Mouse (Mus musculus): ENCODE measurements around the gene Il18rap. TPM values are rescaled to one million over a fixed set of nuclear protein-coding genes. Genes with fewer than 3 reads are reported as not detected.

Gene Il18rap
- polyA plus RNA-seq, 1 experiment from 2014 or later = not detected

DNA sequence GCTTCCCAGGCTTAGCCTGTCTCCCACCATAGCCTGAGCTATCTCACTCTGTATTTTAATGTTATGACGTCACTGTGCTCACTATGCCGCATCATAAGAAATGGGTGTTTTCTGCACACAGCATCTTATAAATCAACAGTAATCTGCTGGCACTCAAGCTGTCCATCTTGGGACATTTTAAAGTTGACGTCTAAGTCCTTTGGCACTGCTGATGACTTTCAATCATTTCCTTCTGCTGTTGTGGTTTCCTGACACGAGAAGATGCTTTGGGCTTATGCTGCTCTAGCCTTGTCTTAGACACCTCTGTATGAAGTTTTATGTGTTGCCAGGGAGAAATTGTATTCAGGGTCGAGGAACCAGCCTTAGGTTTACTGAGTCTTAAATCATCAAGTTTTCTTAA is 10.6 kb upstream of the Il18rap start:
- Histone ChIP-seq H3K27ac (replicated peaks in 1 of 2; ENCODE audit: control insufficient read depth in 1 of 2, insufficient read depth in 1 of 2, low read depth in 2 of 2, low read length in 2 of 2) (no peak overlapping the region), H3K4me2 (ENCODE audit: low read length) (no peak overlapping the region), H3K4me3 (ENCODE audit: control insufficient read depth in 1 of 2, insufficient read depth in 1 of 2, low read depth in 1 of 2, low read length in 2 of 2) (no peak overlapping the region), H3K27me3 (ENCODE audit: control insufficient read depth, insufficient read depth, low read length) (no peaks in the 10 kb centered on the region), H3K4me1 (ENCODE audit: control insufficient read depth in 2 of 2, insufficient read depth in 2 of 2, low read length in 2 of 2) (no peaks in the 10 kb centered on the region), H3K9ac (ENCODE audit: low read length) (no peak overlapping the region), H3K9me3 (ENCODE audit: control insufficient read depth, low read length) (no peaks in the 10 kb centered on the region), H3K36me3 (ENCODE audit: control insufficient read depth, insufficient read depth, low read length) (no peaks in the 10 kb centered on the region)
- ATAC-seq (ENCODE audit: insufficient number of reproducible peaks, insufficient read depth, low FRiP score, low read depth) = no peak
- 76% methylated on average over 5 of the region's 5 CpGs for WGBS

DNA sequence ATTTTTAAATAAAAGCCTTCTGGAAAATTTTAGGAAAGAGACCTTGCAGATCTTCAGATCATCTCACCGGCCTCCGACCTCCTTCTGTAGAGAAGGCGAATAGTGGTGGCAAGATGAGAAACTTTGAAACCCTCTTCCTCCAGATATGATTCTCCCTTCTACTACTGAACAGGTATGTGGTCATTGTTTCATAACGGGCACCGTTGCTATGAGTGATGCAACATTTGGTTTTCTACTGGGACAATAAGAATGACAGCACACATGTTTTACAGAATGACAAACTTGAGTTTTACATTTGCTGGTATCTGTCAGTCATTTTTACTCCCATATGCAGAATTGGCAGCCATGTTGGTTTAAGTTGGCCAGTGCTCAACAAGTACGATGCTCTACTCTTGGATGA is 1.2 kb downstream of the Il18rap start:
- H3K36me3 ChIP-seq (ENCODE audit: control insufficient read depth, insufficient read depth, low read length) = no peaks in the 10 kb centered on the region
- WGBS = 88% methylated on average over 6 of the region's 6 CpGs
- no peak for ATAC-seq (ENCODE audit: insufficient number of reproducible peaks, insufficient read depth, low FRiP score, low read depth)
- H3K27ac ChIP-seq (replicated peaks in 1 of 2; ENCODE audit: control insufficient read depth in 1 of 2, insufficient read depth in 1 of 2, low read depth in 2 of 2, low read length in 2 of 2) = no peak overlapping the region
- no peak overlapping the region for H3K9ac ChIP-seq (ENCODE audit: low read length)
- H3K9me3 ChIP-seq (ENCODE audit: control insufficient read depth, low read length) = no peaks in the 10 kb centered on the region; the same call in 1 of the 2 replicates
- H3K4me2 ChIP-seq (ENCODE audit: low read length) = no peak overlapping the region
- H3K4me3 ChIP-seq (ENCODE audit: control insufficient read depth in 1 of 2, insufficient read depth in 1 of 2, low read depth in 1 of 2, low read length in 2 of 2) = no peak overlapping the region
- H3K27me3 ChIP-seq (ENCODE audit: control insufficient read depth, insufficient read depth, low read length) = no peaks in the 10 kb centered on the region
- H3K4me1 ChIP-seq (ENCODE audit: control insufficient read depth in 2 of 2, insufficient read depth in 2 of 2, low read length in 2 of 2) = no peaks in the 10 kb centered on the region

GRCm38 (mm10) chr1:40522918-40523317 is 7.8 kb downstream of the Il18rap start:
- Histone ChIP-seq H3K27ac (replicated peaks in 1 of 2; ENCODE audit: control insufficient read depth in 1 of 2, insufficient read depth in 1 of 2, low read depth in 2 of 2, low read length in 2 of 2) (no peak overlapping the region), H3K9me3 (ENCODE audit: control insufficient read depth, low read length) (no peaks in the 10 kb centered on the region), H3K4me2 (ENCODE audit: low read length) (no peak overlapping the region), H3K36me3 (ENCODE audit: control insufficient read depth, insufficient read depth, low read length) (no peaks in the 10 kb centered on the region), H3K9ac (ENCODE audit: low read length) (no peak overlapping the region), H3K4me1 (ENCODE audit: control insufficient read depth in 2 of 2, insufficient read depth in 2 of 2, low read length in 2 of 2) (no peaks in the 10 kb centered on the region), H3K4me3 (ENCODE audit: control insufficient read depth in 1 of 2, insufficient read depth in 1 of 2, low read depth in 1 of 2, low read length in 2 of 2) (no peak overlapping the region), H3K27me3 (ENCODE audit: control insufficient read depth, insufficient read depth, low read length) (no peaks in the 10 kb centered on the region)
- ATAC-seq (ENCODE audit: insufficient number of reproducible peaks, insufficient read depth, low FRiP score, low read depth) = no peak
- 80% methylated on average over 7 of the region's 7 CpGs for WGBS

DNA sequence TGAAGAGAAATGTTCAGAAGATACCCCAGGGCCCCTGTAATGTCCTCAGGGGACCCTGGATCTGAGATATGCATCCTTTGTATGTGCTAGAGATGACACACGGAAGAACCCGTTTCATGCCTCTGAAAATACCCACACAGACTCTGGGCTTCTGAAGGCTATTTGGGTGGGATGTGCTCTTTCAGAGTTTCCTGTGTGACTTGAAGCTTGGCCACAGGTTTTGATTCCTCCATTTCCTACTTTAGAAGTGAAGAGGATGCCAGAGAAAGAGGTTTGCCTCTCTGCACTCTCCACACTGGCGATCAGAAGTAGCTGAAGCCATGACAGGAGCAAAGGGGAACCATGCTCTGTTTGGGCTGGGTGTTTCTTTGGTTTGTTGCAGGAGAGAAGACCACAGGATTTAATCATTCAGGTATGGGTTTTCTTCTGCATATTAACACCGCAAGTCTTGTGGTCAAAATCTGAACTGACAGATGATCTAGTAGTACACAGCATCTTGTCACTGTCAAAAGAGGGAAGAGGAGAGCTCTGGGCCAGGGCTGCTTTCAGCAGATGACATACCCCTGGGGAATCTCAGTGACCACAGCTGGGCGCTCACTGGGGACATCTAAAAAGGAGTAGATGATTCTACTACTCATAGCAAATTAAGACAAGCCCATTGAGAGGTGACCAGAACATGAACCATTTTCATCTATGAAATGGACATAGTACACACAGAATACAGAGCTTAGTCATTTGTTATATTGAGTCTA is 9.0 kb downstream of the Il18rap start:
- H3K9ac ChIP-seq (ENCODE audit: low read length) = no peak overlapping the region
- H3K27ac ChIP-seq (replicated peaks in 1 of 2; ENCODE audit: control insufficient read depth in 1 of 2, insufficient read depth in 1 of 2, low read depth in 2 of 2, low read length in 2 of 2) = no peak overlapping the region
- H3K9me3 ChIP-seq (ENCODE audit: control insufficient read depth, low read length) = no peaks in the 10 kb centered on the region
- no peaks in the 10 kb centered on the region for H3K36me3 ChIP-seq (ENCODE audit: control insufficient read depth, insufficient read depth, low read length)
- ATAC-seq (ENCODE audit: insufficient number of reproducible peaks, insufficient read depth, low FRiP score, low read depth) = no peak
- no peak overlapping the region for H3K4me3 ChIP-seq (ENCODE audit: control insufficient read depth in 1 of 2, insufficient read depth in 1 of 2, low read depth in 1 of 2, low read length in 2 of 2)
- 76% methylated on average over 5 of the region's 5 CpGs for WGBS
- H3K27me3 ChIP-seq (ENCODE audit: control insufficient read depth, insufficient read depth, low read length) = no peaks in the 10 kb centered on the region
- H3K4me1 ChIP-seq (ENCODE audit: control insufficient read depth in 2 of 2, insufficient read depth in 2 of 2, low read length in 2 of 2) = no peaks in the 10 kb centered on the region
- H3K4me2 ChIP-seq (ENCODE audit: low read length) = no peak overlapping the region

- Histone ChIP-seq H3K9me3 (ENCODE audit: control insufficient read depth, low read length) (no peaks in the 10 kb centered on the region), H3K4me3 (ENCODE audit: control insufficient read depth in 1 of 2, insufficient read depth in 1 of 2, low read depth in 1 of 2, low read length in 2 of 2) (no peak overlapping the region), H3K9ac (ENCODE audit: low read length) (no peak overlapping the region), H3K4me1 (ENCODE audit: control insufficient read depth in 2 of 2, insufficient read depth in 2 of 2, low read length in 2 of 2) (no peaks in the 10 kb centered on the region), H3K36me3 (ENCODE audit: control insufficient read depth, insufficient read depth, low read length) (no peaks in the 10 kb centered on the region), H3K27ac (replicated peaks in 1 of 2; ENCODE audit: control insufficient read depth in 1 of 2, insufficient read depth in 1 of 2, low read depth in 2 of 2, low read length in 2 of 2) (no peak overlapping the region), H3K27me3 (ENCODE audit: control insufficient read depth, insufficient read depth, low read length) (no peaks in the 10 kb centered on the region), H3K4me2 (ENCODE audit: low read length) (no peak overlapping the region)
- WGBS = 75% methylated on average over 5 of the region's 5 CpGs
- no peak for ATAC-seq (ENCODE audit: insufficient number of reproducible peaks, insufficient read depth, low FRiP score, low read depth)
These were observed 14.1 kb downstream of the Il18rap start for GRCm38 (mm10) chr1:40529287-40529686.

GRCm38 (mm10) chr1:40537577-40537976 is 22.4 kb downstream of the Il18rap start:
- H3K27ac ChIP-seq (replicated peaks in 1 of 2; ENCODE audit: control insufficient read depth in 1 of 2, insufficient read depth in 1 of 2, low read depth in 2 of 2, low read length in 2 of 2) = no peak overlapping the region
- H3K4me2 ChIP-seq (ENCODE audit: low read length) = no peak overlapping the region
- H3K4me3 ChIP-seq (ENCODE audit: control insufficient read depth in 1 of 2, insufficient read depth in 1 of 2, low read depth in 1 of 2, low read length in 2 of 2) = no peak overlapping the region
- H3K9ac ChIP-seq (ENCODE audit: low read length) = no peak overlapping the region
- no peak for ATAC-seq (ENCODE audit: insufficient number of reproducible peaks, insufficient read depth, low FRiP score, low read depth)
- no peaks in the 10 kb centered on the region for H3K4me1 ChIP-seq (ENCODE audit: control insufficient read depth in 2 of 2, insufficient read depth in 2 of 2, low read length in 2 of 2)
- H3K36me3 ChIP-seq (ENCODE audit: control insufficient read depth, insufficient read depth, low read length) = no peaks in the 10 kb centered on the region
- H3K27me3 ChIP-seq (ENCODE audit: control insufficient read depth, insufficient read depth, low read length) = no peaks in the 10 kb centered on the region
- 70% methylated on average over 5 of the region's 5 CpGs for WGBS
- no peaks in the 10 kb centered on the region for H3K9me3 ChIP-seq (ENCODE audit: control insufficient read depth, low read length)

DNA sequence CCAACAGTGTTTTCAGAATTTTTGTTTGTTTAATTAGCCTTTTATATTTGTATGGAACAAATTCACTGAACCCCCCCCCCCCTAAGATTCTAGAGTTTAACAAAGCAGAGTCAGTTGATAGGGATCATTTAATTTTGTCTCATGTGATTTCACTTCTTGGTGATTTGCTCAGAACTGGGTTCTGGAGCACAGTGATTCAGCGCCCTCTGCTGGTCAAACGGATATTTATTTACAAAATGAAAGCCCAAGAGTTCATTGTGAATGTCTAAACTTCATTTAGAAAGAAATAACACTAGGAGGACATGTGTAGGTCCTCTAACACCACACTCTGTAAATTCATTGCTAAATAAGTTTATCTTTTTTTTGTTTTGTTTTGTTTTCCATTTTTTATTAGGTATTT is 29.5 kb downstream of the Il18rap start:
- H3K9ac ChIP-seq (ENCODE audit: low read length) = no peak overlapping the region
- H3K4me3 ChIP-seq (ENCODE audit: control insufficient read depth in 1 of 2, insufficient read depth in 1 of 2, low read depth in 1 of 2, low read length in 2 of 2) = no peak overlapping the region
- no peaks in the 10 kb centered on the region for H3K4me1 ChIP-seq (ENCODE audit: control insufficient read depth in 2 of 2, insufficient read depth in 2 of 2, low read length in 2 of 2)
- no peak for ATAC-seq (ENCODE audit: insufficient number of reproducible peaks, insufficient read depth, low FRiP score, low read depth)
- H3K27me3 ChIP-seq (ENCODE audit: control insufficient read depth, insufficient read depth, low read length) = no peaks in the 10 kb centered on the region
- no peak overlapping the region for H3K27ac ChIP-seq (replicated peaks in 1 of 2; ENCODE audit: control insufficient read depth in 1 of 2, insufficient read depth in 1 of 2, low read depth in 2 of 2, low read length in 2 of 2)
- H3K4me2 ChIP-seq (ENCODE audit: low read length) = no peak overlapping the region
- H3K36me3 ChIP-seq (ENCODE audit: control insufficient read depth, insufficient read depth, low read length) = no peaks in the 10 kb centered on the region
- 0% methylated on average over 2 of the region's 2 CpGs for WGBS
- H3K9me3 ChIP-seq (ENCODE audit: control insufficient read depth, low read length) = no peaks in the 10 kb centered on the region

- Histone ChIP-seq H3K9ac (ENCODE audit: low read length) (no peak overlapping the region), H3K4me2 (ENCODE audit: low read length) (no peak overlapping the region), H3K9me3 (ENCODE audit: control insufficient read depth, low read length) (no peaks in the 10 kb centered on the region), H3K27me3 (ENCODE audit: control insufficient read depth, insufficient read depth, low read length) (no peaks in the 10 kb centered on the region), H3K27ac (replicated peaks in 1 of 2; ENCODE audit: control insufficient read depth in 1 of 2, insufficient read depth in 1 of 2, low read depth in 2 of 2, low read length in 2 of 2) (no peak overlapping the region), H3K4me1 (ENCODE audit: control insufficient read depth in 2 of 2, insufficient read depth in 2 of 2, low read length in 2 of 2) (no peaks in the 10 kb centered on the region), H3K36me3 (ENCODE audit: control insufficient read depth, insufficient read depth, low read length) (no peaks in the 10 kb centered on the region), H3K4me3 (ENCODE audit: control insufficient read depth in 1 of 2, insufficient read depth in 1 of 2, low read depth in 1 of 2, low read length in 2 of 2) (no peak overlapping the region)
- ATAC-seq (ENCODE audit: insufficient number of reproducible peaks, insufficient read depth, low FRiP score, low read depth) = no peak
- WGBS = 59% methylated on average over 4 of the region's 4 CpGs
These were observed 31.5 kb downstream of the Il18rap start for GRCm38 (mm10) chr1:40546645-40547044.
